Mouse (Mus musculus) myocyte (in vitro differentiated cells): ENCODE data around the gene Klhl41. TPM values are rescaled to one million over a fixed set of nuclear protein-coding genes. Genes with fewer than 3 reads are reported as not detected.
"Not testable (repeated sequence)": the region's sequence is repeated elsewhere in the genome, so short reads cannot be mapped to it uniquely, and the experiment has no call there.

Experiments used
- H3K27me3 ChIP-seq: one replicate; pipeline ENCODE4 v1.6.1; 2011; ENCODE audit not compliant: control insufficient read depth, insufficient read depth, insufficient read length
- H3K36me3 ChIP-seq: one replicate; pipeline ENCODE4 v1.6.1; 2011; ENCODE audit not compliant: control insufficient read depth, insufficient read depth
- H3K4me2 ChIP-seq: one replicate; pipeline ENCODE4 v1.6.1; 2011; ENCODE audit warnings: low read depth, control low read depth
- H3K4me3 ChIP-seq: one replicate; pipeline ENCODE4 v1.5.1; 2011; ENCODE audit warnings: mild to moderate bottlenecking, control low read depth, moderate library complexity
- H3K79me2 ChIP-seq: one replicate; pipeline ENCODE4 v1.6.1; 2011; ENCODE audit not compliant: control insufficient read depth, insufficient read depth
- H3ac ChIP-seq: one replicate; pipeline ENCODE4 v1.6.1; 2011; ENCODE audit not compliant: control insufficient read depth, insufficient read length
- CEBPB ChIP-seq: IDR thresholded peaks from 2 replicates; pipeline ENCODE4 v1.6.1; 2011; ENCODE audit warnings: mild to moderate bottlenecking, moderate library complexity; ENCODE audit not compliant: poor library complexity, insufficient read depth, severe bottlenecking
- E2F4 ChIP-seq: IDR thresholded peaks from one replicate; pipeline ENCODE4 v1.6.1; 2011; ENCODE audit warnings: mild to moderate bottlenecking, control low read depth, moderate library complexity; ENCODE audit not compliant: insufficient read depth
- MAX ChIP-seq: IDR thresholded peaks from one replicate; pipeline ENCODE4 v1.6.1; 2011; ENCODE audit warnings: low read depth, mild to moderate bottlenecking, control low read depth
- MYOD1 ChIP-seq, 3 experiments: IDR thresholded peaks; one replicate each; pipeline ENCODE4 v1.6.1; 2011; ENCODE audit warnings: control low read depth in 2 of 3, low read depth in 2 of 3, mild to moderate bottlenecking in 2 of 3, moderate library complexity in 1 of 3; ENCODE audit not compliant: insufficient read length in 2 of 3, control insufficient read depth in 1 of 3
- MYOG ChIP-seq, 3 experiments: IDR thresholded peaks; one replicate each; pipeline ENCODE4 v1.6.1; 2011; ENCODE audit warnings: control low read depth in 2 of 3, low read depth in 2 of 3, mild to moderate bottlenecking in 2 of 3; ENCODE audit not compliant: insufficient read length in 2 of 3, control insufficient read depth in 1 of 3, insufficient read depth in 1 of 3
- POLR2A ChIP-seq: IDR thresholded peaks from one replicate; pipeline ENCODE4 v1.6.1; 2011; ENCODE audit warnings: low read depth, mild to moderate bottlenecking, control low read depth, moderate library complexity; ENCODE audit not compliant: insufficient read length
- POLR2AphosphoS2 ChIP-seq: IDR thresholded peaks from one replicate; pipeline ENCODE4 v1.6.1; 2011; ENCODE audit warnings: low read depth, control low read depth; ENCODE audit not compliant: insufficient read length
- REST ChIP-seq: IDR thresholded peaks from one replicate; pipeline ENCODE4 v1.6.1; 2011; ENCODE audit warnings: mild to moderate bottlenecking, control low read depth, moderate library complexity; ENCODE audit not compliant: insufficient read depth, insufficient read length
- SRF ChIP-seq: IDR thresholded peaks from one replicate; pipeline ENCODE4 v1.6.1; 2011; ENCODE audit warnings: low read depth; ENCODE audit not compliant: control insufficient read depth, insufficient read length
- TCF12 ChIP-seq: IDR thresholded peaks from one replicate; pipeline ENCODE4 v1.6.1; 2011; ENCODE audit warnings: mild to moderate bottlenecking, control low read depth; ENCODE audit not compliant: poor library complexity, insufficient read depth, severe bottlenecking
- TCF3 ChIP-seq: IDR thresholded peaks from one replicate; pipeline ENCODE4 v1.6.1; 2011; ENCODE audit warnings: low read depth, control low read depth; ENCODE audit not compliant: insufficient read length
- USF1 ChIP-seq: IDR thresholded peaks from one replicate; pipeline ENCODE4 v1.6.1; 2011; ENCODE audit warnings: low read depth, mild to moderate bottlenecking, control low read depth, moderate library complexity
- polyA plus RNA-seq: library from polyadenylated mRNA; unstranded; fragments of >200 nt; fragmentation: generic; extraction: Trizol; gene quantifications from one replicate; pipeline ENCODE4 v1.2.1, GENCODE M21; 2012; ENCODE audit warnings: missing spikeins

The Klhl41 gene
- polyA plus RNA-seq, 1 experiment: 184 TPM

GRCm38 (mm10) chr2:69668414-69668813 is 1.5 kb upstream of the Klhl41 start:
- H3K79me2 ChIP-seq: peaks cover 23% of the 10 kb centered on the region
- H3K4me2 ChIP-seq: peak overlapping the region; percentile 57
- H3K4me3 ChIP-seq: no peak overlapping the region
- H3K27me3 ChIP-seq: no peaks in the 10 kb centered on the region
- H3ac ChIP-seq: no peak overlapping the region
- TF ChIP-seq USF1 (no peak), TCF12 (peak; percentile 94), MYOG (IDR thresholded peaks at IDR 0.05; ENCODE audit: control insufficient read depth in 1 of 3, insufficient read depth in 1 of 3, insufficient read length in 2 of 3, low read depth in 2 of 3) (peak in 2 of 3 experiments; percentile 70 to 98), POLR2A (no peak), TCF3 (peak; percentile 76), MYOD1 (IDR thresholded peaks at IDR 0.05; ENCODE audit: control insufficient read depth in 1 of 3, insufficient read length in 2 of 3, low read depth in 2 of 3) (peak; percentile 88 to 96 (median 93))
- H3K36me3 ChIP-seq: peaks cover 10% of the 10 kb centered on the region

- Histone ChIP-seq H3K36me3 (peaks cover 8% of the 10 kb centered on the region), H3K79me2 (peaks cover 23% of the 10 kb centered on the region), H3K4me3 (peak overlapping the region; percentile 35), H3K4me2 (peak overlapping the region; percentile 60), H3ac (no peak overlapping the region), H3K27me3 (no peaks in the 10 kb centered on the region)
- TF ChIP-seq TCF3 (peak; percentile 5), MYOG (IDR thresholded peaks at IDR 0.05; ENCODE audit: control insufficient read depth in 1 of 3, insufficient read depth in 1 of 3, insufficient read length in 2 of 3, low read depth in 2 of 3) (peak; percentile 47 to 83 (median 52)), E2F4 (no peak), TCF12 (peak; percentile 31), POLR2AphosphoS2 (no peak), MYOD1 (IDR thresholded peaks at IDR 0.05; ENCODE audit: control insufficient read depth in 1 of 3, insufficient read length in 2 of 3, low read depth in 2 of 3) (peak; percentile 75 to 94 (median 90))
These were observed 3.8 kb downstream of the Klhl41 start for GRCm38 (mm10) chr2:69673723-69674122.

- TF ChIP-seq MYOD1 (IDR thresholded peaks at IDR 0.05; ENCODE audit: control insufficient read depth in 1 of 3, insufficient read length in 2 of 3, low read depth in 2 of 3) (no peak), CEBPB (no peak), MAX (no peak)
- H3ac ChIP-seq: no peak overlapping the region
- peak overlapping the region; percentile 1 for H3K4me2 ChIP-seq
- no peak overlapping the region for H3K4me3 ChIP-seq
- peaks cover 13% of the 10 kb centered on the region for H3K36me3 ChIP-seq
- H3K79me2 ChIP-seq: peaks cover 23% of the 10 kb centered on the region
- H3K27me3 ChIP-seq: no peaks in the 10 kb centered on the region
These were observed 5.3 kb downstream of the Klhl41 start for GRCm38 (mm10) chr2:69675266-69675665.

- H3K27me3 ChIP-seq: no peaks in the 10 kb centered on the region
- H3K4me2 ChIP-seq: no peak overlapping the region
- H3K79me2 ChIP-seq: peaks cover 8% of the 10 kb centered on the region
- H3ac ChIP-seq: no peak overlapping the region
- TF ChIP-seq REST: no peak
- TF ChIP-seq TCF12: no peak
- no peak for TF ChIP-seq MAX
- no peak for TF ChIP-seq POLR2AphosphoS2
- TF ChIP-seq MYOD1 (IDR thresholded peaks at IDR 0.05; ENCODE audit: control insufficient read depth in 1 of 3, insufficient read length in 2 of 3, low read depth in 2 of 3): no peak
- TF ChIP-seq TCF3: no peak
- no peak for TF ChIP-seq SRF
- TF ChIP-seq USF1: no peak
- TF ChIP-seq CEBPB: no peak
- no peak for TF ChIP-seq POLR2A
- no peak for TF ChIP-seq E2F4
- no peak for TF ChIP-seq MYOG (IDR thresholded peaks at IDR 0.05; ENCODE audit: control insufficient read depth in 1 of 3, insufficient read depth in 1 of 3, insufficient read length in 2 of 3, low read depth in 2 of 3)
- H3K36me3 ChIP-seq: peaks cover 13% of the 10 kb centered on the region
- no peak overlapping the region for H3K4me3 ChIP-seq
These were observed 6.8 kb downstream of the Klhl41 start for GRCm38 (mm10) chr2:69676713-69677112.

- H3K79me2 ChIP-seq, H3ac ChIP-seq, H3K4me2 ChIP-seq, H3K4me3 ChIP-seq, H3K27me3 ChIP-seq: not testable (repeated sequence)
- peaks cover 13% of the 10 kb centered on the region for H3K36me3 ChIP-seq
These were observed 7.3 kb downstream of the Klhl41 start for GRCm38 (mm10) chr2:69677215-69677614.

- no peak overlapping the region for H3K4me2 ChIP-seq
- TF ChIP-seq MAX (no peak), E2F4 (no peak), MYOG (IDR thresholded peaks at IDR 0.05; ENCODE audit: control insufficient read depth in 1 of 3, insufficient read depth in 1 of 3, insufficient read length in 2 of 3, low read depth in 2 of 3) (no peak), MYOD1 (IDR thresholded peaks at IDR 0.05; ENCODE audit: control insufficient read depth in 1 of 3, insufficient read length in 2 of 3, low read depth in 2 of 3) (no peak), TCF12 (no peak), POLR2A (no peak), TCF3 (no peak), REST (no peak), CEBPB (no peak), SRF (no peak), USF1 (no peak)
- no peak overlapping the region for H3ac ChIP-seq
- peaks cover 13% of the 10 kb centered on the region for H3K36me3 ChIP-seq
- no peaks in the 10 kb centered on the region for H3K27me3 ChIP-seq
- no peaks in the 10 kb centered on the region for H3K79me2 ChIP-seq
- H3K4me3 ChIP-seq: no peak overlapping the region
These were observed 10.1 kb downstream of the Klhl41 start for GRCm38 (mm10) chr2:69679990-69680389.
